Mouse (Mus musculus): ENCODE results near the gene Mycbp. TPM values are rescaled to one million over a fixed set of nuclear protein-coding genes. Genes with fewer than 3 reads are reported as not detected.

The Mycbp gene
- 159 TPM for polyA plus RNA-seq (2014; fragmentation: Illumina TruSeq; extraction: RNeasy Lipid Tissue Mini Kit (QIAGEN cat#74804); ENCODE audit: low read depth, low replicate concordance)

GRCm38 (mm10) chr4:123904333-123905125, at the start of gene Mycbp:
TSS of gene Mycbp (plus strand) at chr4:123904832.

GRCm38 (mm10) chr4:123859379-123859778, 45.3 kb upstream of the Mycbp start, which contains the start of gene 4933427I04Rik:
TSS of gene 4933427I04Rik (plus strand) at chr4:123859679.

GRCm38 (mm10) chr4:123916748-123917547, 12.3 kb downstream of the Mycbp start, which contains the start of gene Rragc:
TSS of gene Rragc (plus strand) at chr4:123917446.

GRCm38 (mm10) chr4:123917548-123918140, 13.0 kb downstream of the Mycbp start, which contains the start of gene 4930535I16Rik:
TSS of gene 4930535I16Rik (minus strand) at chr4:123918022.

Other genes starting within 250 kb of the Mycbp start
- 216 TPM for gene Macf1, start 220.5 kb upstream of the Mycbp start, polyA plus RNA-seq (2014; fragmentation: Illumina TruSeq; extraction: RNeasy Lipid Tissue Mini Kit (QIAGEN cat#74804); ENCODE audit: low read depth, low replicate concordance)
- gene Ndufs5, start 186.6 kb upstream of the Mycbp start, polyA plus RNA-seq (2014; fragmentation: Illumina TruSeq; extraction: RNeasy Lipid Tissue Mini Kit (QIAGEN cat#74804); ENCODE audit: low read depth, low replicate concordance) = 28.6 TPM
- 183 TPM for gene Akirin1, start 154.5 kb upstream of the Mycbp start, polyA plus RNA-seq (2014; fragmentation: Illumina TruSeq; extraction: RNeasy Lipid Tissue Mini Kit (QIAGEN cat#74804); ENCODE audit: low read depth, low replicate concordance)
- 1.9 TPM for gene Rhbdl2, start 117.0 kb upstream of the Mycbp start, polyA plus RNA-seq (2014; fragmentation: Illumina TruSeq; extraction: RNeasy Lipid Tissue Mini Kit (QIAGEN cat#74804); ENCODE audit: low read depth, low replicate concordance)
- not detected for gene 4933427I04Rik, start 45.2 kb upstream of the Mycbp start, polyA plus RNA-seq (2014; fragmentation: Illumina TruSeq; extraction: RNeasy Lipid Tissue Mini Kit (QIAGEN cat#74804); ENCODE audit: low read depth, low replicate concordance)
- 373 TPM for gene Rragc, start 12.6 kb downstream of the Mycbp start, polyA plus RNA-seq (2014; fragmentation: Illumina TruSeq; extraction: RNeasy Lipid Tissue Mini Kit (QIAGEN cat#74804); ENCODE audit: low read depth, low replicate concordance)
- gene 4930535I16Rik, start 13.2 kb downstream of the Mycbp start, polyA plus RNA-seq (2014; fragmentation: Illumina TruSeq; extraction: RNeasy Lipid Tissue Mini Kit (QIAGEN cat#74804); ENCODE audit: low read depth, low replicate concordance) = not detected